Mouse (Mus musculus): ENCODE data around the gene Stt3a. TPM values are rescaled to one million over a fixed set of nuclear protein-coding genes. Genes with fewer than 3 reads are reported as not detected.

Gene Stt3a
- total and polyA plus RNA-seq, 2 experiments from 2014 or later, result 46.8 to 81.4 TPM

DNA sequence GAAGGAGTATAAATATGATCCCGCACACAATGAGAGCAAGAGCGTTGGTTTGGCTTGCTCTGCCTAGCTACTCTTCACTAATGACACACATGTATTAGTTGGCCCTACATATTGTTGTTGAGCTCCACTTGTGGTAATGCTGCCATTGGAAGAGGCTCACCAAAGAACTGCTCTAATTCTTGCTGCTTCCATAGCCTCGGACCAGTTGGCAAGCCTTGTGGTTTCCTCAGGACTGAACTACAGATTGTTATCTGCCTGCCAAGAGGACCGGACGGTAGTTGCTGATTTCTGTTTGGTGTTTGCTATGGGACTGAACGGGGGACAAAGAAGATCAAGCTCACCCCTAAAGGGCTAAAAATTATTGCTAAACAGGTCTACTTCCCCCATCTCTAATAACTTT is 60.2 kb downstream of the Stt3a start:
- Histone ChIP-seq H3K36me3 (replicated peaks; ENCODE audit: control insufficient read depth, insufficient read depth, low read length) (peaks cover 9% of the 10 kb centered on the region; the same call in 1 of the 2 replicates), H3K9me3 (replicated peaks; ENCODE audit: control insufficient read depth, low read length) (no peaks in the 10 kb centered on the region), H3K9ac (replicated peaks; ENCODE audit: low read depth, low read length) (no peak overlapping the region), H3K4me3 (ENCODE audit: low read depth, low read length) (no peak overlapping the region), H3K4me1 (ENCODE audit: control insufficient read depth, insufficient read depth) (no peaks in the 10 kb centered on the region), H3K27ac (ENCODE audit: low read depth) (no peak overlapping the region), H3K27me3 (ENCODE audit: control insufficient read depth, insufficient read depth, low read length) (no peaks in the 10 kb centered on the region), H3K4me2 (ENCODE audit: low read depth, low read length) (no peak overlapping the region)
- no peak for DNase-seq (ENCODE audit: low spot score)
- no peak for TF ChIP-seq CTCF (IDR thresholded peaks at IDR 0.05; ENCODE audit: low read depth)
- no peak for TF ChIP-seq EP300 (IDR thresholded peaks at IDR 0.05; ENCODE audit: low read depth)
- WGBS, result 83% methylated on average over 6 of the region's 6 CpGs
- no peak for ATAC-seq (ENCODE audit: insufficient read depth, low read depth)

GRCm38 (mm10) chr9:36705923-36706322 is 61.6 kb downstream of the Stt3a start:
- ATAC-seq (ENCODE audit: insufficient read depth, low read depth) (peak; percentile 60; the same call in 1 of the 2 replicates), DNase-seq (ENCODE audit: low spot score) (peak; percentile 23)
- no peaks in the 10 kb centered on the region for H3K4me1 ChIP-seq (ENCODE audit: control insufficient read depth, insufficient read depth)
- H3K27me3 ChIP-seq (ENCODE audit: control insufficient read depth, insufficient read depth, low read length), result no peaks in the 10 kb centered on the region
- WGBS, result 56% methylated on average over 3 of the region's 3 CpGs
- H3K9ac ChIP-seq (replicated peaks; ENCODE audit: low read depth, low read length), result no peak overlapping the region
- H3K36me3 ChIP-seq (replicated peaks; ENCODE audit: control insufficient read depth, insufficient read depth, low read length), result peaks cover 5% of the 10 kb centered on the region; the same call in 1 of the 2 replicates
- H3K27ac ChIP-seq (ENCODE audit: low read depth), result peak overlapping the region; percentile 41
- H3K9me3 ChIP-seq (replicated peaks; ENCODE audit: control insufficient read depth, low read length), result no peaks in the 10 kb centered on the region
- TF ChIP-seq EP300 (IDR thresholded peaks at IDR 0.05; ENCODE audit: low read depth), result no peak
- TF ChIP-seq CTCF (IDR thresholded peaks at IDR 0.05; ENCODE audit: low read depth), result no peak
- H3K4me2 ChIP-seq (ENCODE audit: low read depth, low read length), result no peak overlapping the region
- H3K4me3 ChIP-seq (ENCODE audit: low read depth, low read length), result no peak overlapping the region

GRCm38 (mm10) chr9:36694276-36694675 is 73.2 kb downstream of the Stt3a start:
- Histone ChIP-seq H3K9ac (replicated peaks; ENCODE audit: low read depth, low read length) (no peak overlapping the region), H3K27me3 (ENCODE audit: control insufficient read depth, insufficient read depth, low read length) (no peaks in the 10 kb centered on the region), H3K27ac (ENCODE audit: low read depth) (no peak overlapping the region), H3K36me3 (replicated peaks; ENCODE audit: control insufficient read depth, insufficient read depth, low read length) (no peaks in the 10 kb centered on the region), H3K9me3 (replicated peaks; ENCODE audit: control insufficient read depth, low read length) (no peaks in the 10 kb centered on the region), H3K4me2 (ENCODE audit: low read depth, low read length) (no peak overlapping the region), H3K4me3 (ENCODE audit: low read depth, low read length) (no peak overlapping the region), H3K4me1 (ENCODE audit: control insufficient read depth, insufficient read depth) (no peaks in the 10 kb centered on the region)
- TF ChIP-seq EP300 (IDR thresholded peaks at IDR 0.05; ENCODE audit: low read depth), result no peak
- no peak for TF ChIP-seq CTCF (IDR thresholded peaks at IDR 0.05; ENCODE audit: low read depth)
- ATAC-seq (ENCODE audit: insufficient read depth, low read depth) (no peak), DNase-seq (ENCODE audit: low spot score) (no peak)
- WGBS, result 89% methylated on average over 10 of the region's 10 CpGs

DNA sequence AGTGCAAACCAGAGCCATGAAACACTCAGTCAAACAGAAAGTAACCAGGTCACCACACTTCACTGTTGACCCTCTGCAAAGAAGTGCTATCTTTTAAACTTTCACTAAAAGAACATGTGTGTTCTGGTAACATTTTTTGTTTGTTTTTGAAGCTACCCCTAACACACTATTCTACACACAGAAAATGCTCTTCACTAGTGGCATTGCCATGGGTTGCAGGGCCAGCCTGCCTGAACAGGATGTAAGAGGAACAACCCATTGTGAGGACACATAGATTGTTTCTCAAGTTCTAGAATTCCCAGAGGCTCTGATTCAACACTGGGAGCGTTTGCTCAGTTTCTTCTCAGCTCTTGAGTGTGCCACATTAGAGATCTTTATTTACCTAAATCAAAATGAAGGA is 74.6 kb downstream of the Stt3a start, which contains the start of gene Acrv1:
Gene Acrv1 (plus strand): TSS at position 301 of the 400 bp plus-strand sequence.
- no peak within 1 kb of the TSS for H3K27ac ChIP-seq (ENCODE audit: low read depth)
- no peaks in the 10 kb centered on the region for H3K27me3 ChIP-seq (ENCODE audit: control insufficient read depth, insufficient read depth, low read length)
- ATAC-seq (ENCODE audit: insufficient read depth, low read depth) (no peak), DNase-seq (ENCODE audit: low spot score) (no peak)
- TF ChIP-seq CTCF (IDR thresholded peaks at IDR 0.05; ENCODE audit: low read depth) (no peak), EP300 (IDR thresholded peaks at IDR 0.05; ENCODE audit: low read depth) (no peak)
- H3K9ac ChIP-seq (replicated peaks; ENCODE audit: low read depth, low read length), result no peak within 1 kb of the TSS
- no peaks in the 10 kb centered on the region for H3K36me3 ChIP-seq (replicated peaks; ENCODE audit: control insufficient read depth, insufficient read depth, low read length)
- H3K4me1 ChIP-seq (ENCODE audit: control insufficient read depth, insufficient read depth), result no peaks in the 10 kb centered on the region
- no peak within 1 kb of the TSS for H3K4me3 ChIP-seq (ENCODE audit: low read depth, low read length)
- no peaks in the 10 kb centered on the region for H3K9me3 ChIP-seq (replicated peaks; ENCODE audit: control insufficient read depth, low read length)
- no peak within 1 kb of the TSS for H3K4me2 ChIP-seq (ENCODE audit: low read depth, low read length)
- WGBS, result 56% methylated on average over 1 of the region's 1 CpGs

DNA sequence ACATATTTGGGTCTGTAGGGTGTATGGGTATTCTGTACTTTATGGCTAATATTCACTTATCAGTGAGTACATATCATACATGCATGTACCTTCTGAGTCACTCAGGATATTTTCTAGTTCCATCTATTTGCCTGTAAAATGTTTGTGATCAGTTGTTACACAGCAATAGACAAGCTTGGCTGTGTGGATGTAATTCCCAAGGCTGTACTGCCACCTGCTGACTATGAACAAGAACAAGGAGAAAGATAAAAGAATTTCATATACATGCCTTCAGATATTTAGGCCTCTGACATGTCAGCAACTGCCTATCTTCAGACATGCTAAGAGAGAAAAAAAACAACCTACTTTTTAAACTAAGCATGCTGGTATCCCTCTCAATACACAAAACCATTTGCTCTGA is 80.2 kb downstream of the Stt3a start:
- DNase-seq (ENCODE audit: low spot score), result no peak
- no peak overlapping the region for H3K4me3 ChIP-seq (ENCODE audit: low read depth, low read length)
- no peak for ATAC-seq (ENCODE audit: insufficient read depth, low read depth)
- H3K36me3 ChIP-seq (replicated peaks; ENCODE audit: control insufficient read depth, insufficient read depth, low read length), result no peaks in the 10 kb centered on the region
- H3K9me3 ChIP-seq (replicated peaks; ENCODE audit: control insufficient read depth, low read length), result no peaks in the 10 kb centered on the region
- no peak overlapping the region for H3K9ac ChIP-seq (replicated peaks; ENCODE audit: low read depth, low read length)
- no peaks in the 10 kb centered on the region for H3K4me1 ChIP-seq (ENCODE audit: control insufficient read depth, insufficient read depth)
- no peak overlapping the region for H3K4me2 ChIP-seq (ENCODE audit: low read depth, low read length)
- TF ChIP-seq EP300 (IDR thresholded peaks at IDR 0.05; ENCODE audit: low read depth) (no peak), CTCF (IDR thresholded peaks at IDR 0.05; ENCODE audit: low read depth) (peak; percentile 51)
- no peaks in the 10 kb centered on the region for H3K27me3 ChIP-seq (ENCODE audit: control insufficient read depth, insufficient read depth, low read length)
- H3K27ac ChIP-seq (ENCODE audit: low read depth), result no peak overlapping the region

- H3K27ac ChIP-seq (ENCODE audit: low read depth), result no peak overlapping the region
- H3K4me2 ChIP-seq (ENCODE audit: low read depth, low read length), result no peak overlapping the region
- H3K4me3 ChIP-seq (ENCODE audit: low read depth, low read length), result no peak overlapping the region
- TF ChIP-seq EP300 (IDR thresholded peaks at IDR 0.05; ENCODE audit: low read depth), result no peak
- no peak for TF ChIP-seq CTCF (IDR thresholded peaks at IDR 0.05; ENCODE audit: low read depth)
- H3K9me3 ChIP-seq (replicated peaks; ENCODE audit: control insufficient read depth, low read length), result no peaks in the 10 kb centered on the region
- H3K9ac ChIP-seq (replicated peaks; ENCODE audit: low read depth, low read length), result no peak overlapping the region
- no peak for DNase-seq (ENCODE audit: low spot score)
- H3K36me3 ChIP-seq (replicated peaks; ENCODE audit: control insufficient read depth, insufficient read depth, low read length), result no peaks in the 10 kb centered on the region
- WGBS, result 46% methylated on average over 2 of the region's 2 CpGs
- no peaks in the 10 kb centered on the region for H3K27me3 ChIP-seq (ENCODE audit: control insufficient read depth, insufficient read depth, low read length)
- no peak for ATAC-seq (ENCODE audit: insufficient read depth, low read depth)
- H3K4me1 ChIP-seq (ENCODE audit: control insufficient read depth, insufficient read depth), result no peaks in the 10 kb centered on the region
Measured at GRCm38 (mm10) chr9:36681424-36681823, 86.1 kb downstream of the Stt3a start.

Other genes starting within 250 kb of the Stt3a start
- not detected in 2 replicates for gene Gm5615, start 225.7 kb downstream of the Stt3a start, total RNA-seq (2014; rRNA removed; ENCODE audit: low replicate concordance)
- gene Gm5615, start 225.7 kb downstream of the Stt3a start, polyA plus RNA-seq (2015; fragmentation: Nextera tagmentation; extraction: Ambion mirVana), result not detected in 2 replicates
- gene Gm17689, start 185.0 kb downstream of the Stt3a start, total RNA-seq (2014; rRNA removed; ENCODE audit: low replicate concordance), result not detected in 2 replicates
- gene Gm17689, start 185.0 kb downstream of the Stt3a start, polyA plus RNA-seq (2015; fragmentation: Nextera tagmentation; extraction: Ambion mirVana), result not detected in 2 replicates
- gene A630095E13Rik, start 124.3 kb downstream of the Stt3a start, total RNA-seq (2014; rRNA removed; ENCODE audit: low replicate concordance), result not detected in 2 replicates
- not detected in 2 replicates for gene A630095E13Rik, start 124.3 kb downstream of the Stt3a start, polyA plus RNA-seq (2015; fragmentation: Nextera tagmentation; extraction: Ambion mirVana)
- gene Acrv1, start 74.5 kb downstream of the Stt3a start, total RNA-seq (2014; rRNA removed; ENCODE audit: low replicate concordance), result not detected in 2 replicates
- not detected in 2 replicates for gene Acrv1, start 74.5 kb downstream of the Stt3a start, polyA plus RNA-seq (2015; fragmentation: Nextera tagmentation; extraction: Ambion mirVana)
- gene Chek1, start 40.6 kb downstream of the Stt3a start, total RNA-seq (2014; rRNA removed; ENCODE audit: low replicate concordance), result 4.7 and 12.3 TPM in 2 replicates
- 5.1 and 6.9 TPM in 2 replicates for gene Chek1, start 40.6 kb downstream of the Stt3a start, polyA plus RNA-seq (2015; fragmentation: Nextera tagmentation; extraction: Ambion mirVana)
- gene Ei24, start 29.7 kb upstream of the Stt3a start, total RNA-seq (2014; rRNA removed; ENCODE audit: low replicate concordance), result 70.6 and 87.3 TPM in 2 replicates
- gene Ei24, start 29.7 kb upstream of the Stt3a start, polyA plus RNA-seq (2015; fragmentation: Nextera tagmentation; extraction: Ambion mirVana), result 70.7 and 71.7 TPM in 2 replicates
- 0.34 TPM in 1 of 2 replicates, not detected in the other for gene Fez1, start 54.2 kb upstream of the Stt3a start, total RNA-seq (2014; rRNA removed; ENCODE audit: low replicate concordance)
- 0.93 and 1.5 TPM in 2 replicates for gene Fez1, start 54.2 kb upstream of the Stt3a start, polyA plus RNA-seq (2015; fragmentation: Nextera tagmentation; extraction: Ambion mirVana)